Mouse (Mus musculus) myocyte (in vitro differentiated cells): ENCODE data around the gene Hoxb7.

ENCODE experiments used
- MAX ChIP-seq: IDR thresholded peaks from one replicate; pipeline ENCODE4 v1.6.1; 2011; ENCODE audit warnings: low read depth, mild to moderate bottlenecking, control low read depth
- POLR2AphosphoS2 ChIP-seq: IDR thresholded peaks from one replicate; pipeline ENCODE4 v1.6.1; 2011; ENCODE audit warnings: low read depth, control low read depth; ENCODE audit not compliant: insufficient read length

GRCm38 (mm10) chr11:96334998-96335397 is 48.6 kb downstream of the Hoxb7 start:
- TF ChIP-seq MAX (no peak), POLR2AphosphoS2 (no peak)
